In genomic region chr5:145190875-145191798, GRCm38 (mm10) we compare ENCODE assay signal across 8 mouse cellular contexts. TPM values are rescaled to one million over a fixed set of nuclear protein-coding genes. Genes with fewer than 3 reads are reported as not detected.
A peak's percentile ranks its signal among the peaks of the same experiment; 100 is the strongest.
DNase-seq lines count a peak whose midpoint lies in the region; ATAC-seq and TF ChIP-seq lines count a peak whose summit lies in the region.

No protein-coding gene starts in this region.

- peak; percentile 89 for DNase-seq in adipocyte (ENCODE audit: low spot score)
- DNase-seq in gastrocnemius, adult 8-10 months (ENCODE audit: low spot score in 2 of 2) = peak; percentile 82 to 83
- peak; percentile 88 for DNase-seq in induced T-regulatory cell, adult 2 months (ENCODE audit: low read depth)
- DNase-seq in left cerebral cortex, adult 8-10 months (ENCODE audit: low spot score in 2 of 2) = peak; percentile 85
- peak; percentile 96 for DNase-seq in right cerebral cortex, adult 18-20 months
- DNase-seq in urinary bladder, adult 2 months (ENCODE audit: low spot score) = peak; percentile 80

- H3K4me3 ChIP-seq in cortical plate, adult 2 months (ENCODE audit: insufficient read depth, low read length) = peak overlapping the region; percentile 94

- TF ChIP-seq CTCF in cortical plate, adult 2 months (IDR thresholded peaks at IDR 0.05; ENCODE audit: extremely low read depth, insufficient read depth, low read length) = no peak

- H3K4me1 ChIP-seq in cortical plate, adult 2 months (ENCODE audit: control insufficient read depth, insufficient read depth, low read length) = peaks cover 4% of the 10 kb centered on the region

- peak; percentile 99 for ATAC-seq in megakaryocyte, adult 5-6 weeks (ENCODE audit: poor library complexity, severe bottlenecking)

- H3K27ac ChIP-seq in cortical plate, adult 2 months (ENCODE audit: insufficient read depth, low read length) = peak overlapping the region; percentile 79

- peak; percentile 77 for TF ChIP-seq POLR2A in cortical plate, adult 2 months (IDR thresholded peaks at IDR 0.05; ENCODE audit: extremely low read depth, insufficient read depth, low read length)

RNA-seq across cellular contexts. Expression of gene Atp5j2, which starts 0.7 kb away (rescaled TPM):
- 380 and 392 TPM in 2 replicates for polyA plus RNA-seq in cortical plate, adult 2 months (2012; rRNA removed)
- 100 to 1,000 TPM; 621 to 954 (median 825) TPM for total RNA-seq in gastrocnemius, adult 8-10 months (2022)
- total RNA-seq in left cerebral cortex, adult 8-10 months (2022) = 100 to 1,000 TPM; 243 to 395 (median 326) TPM
- total RNA-seq in megakaryocyte, adult 5-6 weeks (2015) = 310 and 322 TPM in 2 replicates
- 103 and 107 TPM in 2 replicates for total RNA-seq in megakaryocyte, adult 5-6 weeks (2017)
- 266 and 278 TPM in 2 replicates for polyA plus RNA-seq in urinary bladder, adult 2 months (2012; rRNA removed)

RNA-seq across cellular contexts. Expression of gene Zkscan14, which starts 10.5 kb away (rescaled TPM):
- 8.5 and 9.8 TPM in 2 replicates for polyA plus RNA-seq in cortical plate, adult 2 months (2012; rRNA removed)
- total RNA-seq in gastrocnemius, adult 8-10 months (2022) = 10 to 100 TPM; 11.6 to 12.3 (median 11.7) TPM
- total RNA-seq in left cerebral cortex, adult 8-10 months (2022) = 10 to 100 TPM; 13.3 to 14.3 (median 14.0) TPM
- total RNA-seq in megakaryocyte, adult 5-6 weeks (2015) = 6.2 and 6.4 TPM in 2 replicates
- total RNA-seq in megakaryocyte, adult 5-6 weeks (2017) = 30.8 and 31.7 TPM in 2 replicates
- polyA plus RNA-seq in urinary bladder, adult 2 months (2012; rRNA removed) = 6.8 and 7.4 TPM in 2 replicates

RNA-seq across cellular contexts. Expression of gene Zkscan5, which starts 13.2 kb away (rescaled TPM):
- 9.3 and 10.0 TPM in 2 replicates for polyA plus RNA-seq in cortical plate, adult 2 months (2012; rRNA removed)
- 10 to 100 TPM in 1 of 4 experiments, 1 to 10 TPM in 3; 7.7 to 10.3 (median 7.9) TPM for total RNA-seq in gastrocnemius, adult 8-10 months (2022)
- 10 to 100 TPM; 10.4 to 12.2 (median 10.9) TPM for total RNA-seq in left cerebral cortex, adult 8-10 months (2022)
- 2.6 and 2.7 TPM in 2 replicates for total RNA-seq in megakaryocyte, adult 5-6 weeks (2015)
- total RNA-seq in megakaryocyte, adult 5-6 weeks (2017) = 4.6 and 5.4 TPM in 2 replicates
- 7.4 and 9.1 TPM in 2 replicates for polyA plus RNA-seq in urinary bladder, adult 2 months (2012; rRNA removed)

RNA-seq across cellular contexts. Expression of gene Cpsf4, which starts 24.1 kb away (rescaled TPM):
- polyA plus RNA-seq in cortical plate, adult 2 months (2012; rRNA removed) = 39.1 and 43.0 TPM in 2 replicates
- 10 to 100 TPM in 2 of 4 experiments, 1 to 10 TPM in 2; 7.7 to 10.3 (median 9.5) TPM for total RNA-seq in gastrocnemius, adult 8-10 months (2022)
- 10 to 100 TPM; 19.2 to 25.9 (median 22.6) TPM for total RNA-seq in left cerebral cortex, adult 8-10 months (2022)
- total RNA-seq in megakaryocyte, adult 5-6 weeks (2015) = 16.6 and 17.0 TPM in 2 replicates
- 34.0 and 37.8 TPM in 2 replicates for total RNA-seq in megakaryocyte, adult 5-6 weeks (2017)
- 20.4 and 25.4 TPM in 2 replicates for polyA plus RNA-seq in urinary bladder, adult 2 months (2012; rRNA removed)

RNA-seq across cellular contexts. Expression of gene Ptcd1, which starts 24.2 kb away (rescaled TPM):
- polyA plus RNA-seq in cortical plate, adult 2 months (2012; rRNA removed) = 16.4 and 18.5 TPM in 2 replicates
- total RNA-seq in gastrocnemius, adult 8-10 months (2022) = 10 to 100 TPM; 10.7 to 12.3 (median 11.0) TPM
- 10 to 100 TPM; 20.2 to 23.4 (median 21.8) TPM for total RNA-seq in left cerebral cortex, adult 8-10 months (2022)
- 6.5 and 7.9 TPM in 2 replicates for total RNA-seq in megakaryocyte, adult 5-6 weeks (2015)
- 14.8 and 15.3 TPM in 2 replicates for total RNA-seq in megakaryocyte, adult 5-6 weeks (2017)
- 12.9 TPM in 2 replicates for polyA plus RNA-seq in urinary bladder, adult 2 months (2012; rRNA removed)

Comparison
In these comparisons a context has a peak if more than half of its experiments do, and no peak if none do; other contexts are left out.
1. Peak in every context shown above with its lines: DNase-seq, ATAC-seq, H3K4me3 ChIP-seq and H3K27ac ChIP-seq.